17 mouse cellular contexts compared by ENCODE assay signal in the genomic region with DNA sequence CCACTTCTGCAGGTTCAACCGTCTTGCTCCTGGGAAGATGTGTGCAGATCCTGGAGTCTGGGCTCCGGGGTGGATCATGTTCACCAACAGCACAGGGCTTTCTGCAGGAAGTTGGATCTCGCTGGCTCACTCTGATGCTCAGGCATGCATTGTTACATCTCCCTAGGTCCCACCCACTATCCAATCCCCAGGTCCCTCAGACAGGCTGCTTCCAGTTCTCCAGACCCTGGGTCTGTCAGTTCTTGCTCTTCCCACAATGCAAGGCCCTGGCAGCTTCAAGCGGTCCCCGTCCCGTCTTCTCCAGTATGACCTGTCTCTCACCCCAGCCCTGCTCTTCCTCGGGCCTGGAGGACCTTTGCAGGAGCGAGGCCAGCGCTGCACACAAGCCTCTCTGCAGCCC. TPM values are rescaled to one million over a fixed set of nuclear protein-coding genes. Genes with fewer than 3 reads are reported as not detected.
DNase-seq lines count a peak whose midpoint lies in the region; ATAC-seq lines count a peak whose summit lies in the region.
"Had no signal": no experiment of that assay in that cellular context is flagged by ENCODE, and none has a peak within 500 bp of the region (broad histone marks: within the 10 kb centered on the region; RNA-seq: fewer than 3 reads in every experiment).

No protein-coding gene starts in this region.

- no peaks in the 10 kb centered on the region for H3K36me3 ChIP-seq in kidney, embryonic 16.5 days (ENCODE audit: insufficient read depth, low read length)
- H3K36me3 ChIP-seq in forebrain, embryonic 14.5 days (ENCODE audit: control insufficient read depth, insufficient read depth, low read length): no peaks in the 10 kb centered on the region
- H3K36me3 ChIP-seq in hindbrain, embryonic 16.5 days (ENCODE audit: control insufficient read depth, insufficient read depth, low read length): no peaks in the 10 kb centered on the region
- no peaks in the 10 kb centered on the region for H3K36me3 ChIP-seq in neural tube, embryonic 13.5 days
- H3K36me3 ChIP-seq: embryonic facial prominence, embryonic 13.5 days; limb, embryonic 10.5 days; liver, embryonic 15.5 days had no signal

- no peak for DNase-seq in kidney, postnatal 4 days
- DNase-seq in forebrain, embryonic 14.5 days (ENCODE audit: low spot score): no peak
- DNase-seq in urinary bladder, postnatal 4 days (ENCODE audit: low spot score in 2 of 2): no peak
- DNase-seq in thymus, postnatal 0 days (ENCODE audit: low spot score): no peak
- no peak for DNase-seq in c-Kit-positive CD71-positive TER-119-positive erythroid progenitor cells, embryonic 14.5 days (ENCODE audit: low spot score)
- DNase-seq: cerebellum, postnatal 14 days; heart, adult 18-20 months; heart, postnatal 14 days; kidney, adult 18-20 months; lung, postnatal 36 days; thymus, postnatal 25 days had no signal

- H3K27me3 ChIP-seq in kidney, embryonic 16.5 days (ENCODE audit: insufficient read depth, low read length): peaks cover 7% of the 10 kb centered on the region; the same call in 1 of the 2 replicates
- H3K27me3 ChIP-seq in forebrain, embryonic 14.5 days (replicated peaks; ENCODE audit: control insufficient read depth, insufficient read depth, low read length): no peaks in the 10 kb centered on the region
- no peaks in the 10 kb centered on the region for H3K27me3 ChIP-seq in hindbrain, embryonic 16.5 days (replicated peaks; ENCODE audit: control insufficient read depth, insufficient read depth, low read length)
- peaks cover 37% of the 10 kb centered on the region for H3K27me3 ChIP-seq in neural tube, embryonic 13.5 days

- no peak overlapping the region for H3K4me2 ChIP-seq in kidney, embryonic 16.5 days (replicated peaks; ENCODE audit: low read depth, low read length)
- peak overlapping the region; percentile 20; the same call in 1 of the 2 replicates for H3K4me2 ChIP-seq in forebrain, embryonic 14.5 days (ENCODE audit: low read length)
- no peak overlapping the region for H3K4me2 ChIP-seq in hindbrain, embryonic 16.5 days (ENCODE audit: low read length)
- H3K4me2 ChIP-seq in neural tube, embryonic 13.5 days: no peak overlapping the region
- H3K4me2 ChIP-seq: embryonic facial prominence, embryonic 13.5 days; liver, embryonic 15.5 days had no signal

- no peak overlapping the region for H3K9ac ChIP-seq in kidney, embryonic 16.5 days (replicated peaks; ENCODE audit: low read length)
- peak overlapping the region; percentile 40 for H3K9ac ChIP-seq in forebrain, embryonic 14.5 days (ENCODE audit: low read length)
- peak overlapping the region; percentile 2; the same call in 1 of the 2 replicates for H3K9ac ChIP-seq in hindbrain, embryonic 16.5 days (ENCODE audit: low read depth, low read length)
- H3K9ac ChIP-seq in neural tube, embryonic 13.5 days: peak overlapping the region; percentile 47; the same call in 1 of the 2 replicates
- H3K9ac ChIP-seq: embryonic facial prominence, embryonic 13.5 days; liver, embryonic 15.5 days had no signal

- 0 out of 2 replicates have a peak, but pooled peaks have one; percentile 14 for ATAC-seq in kidney, embryonic 16.5 days (ENCODE audit: low FRiP score, low TSS enrichment)
- ATAC-seq in forebrain, embryonic 14.5 days: no peak
- no peak for ATAC-seq in hindbrain, embryonic 16.5 days
- no peak for ATAC-seq in neural tube, embryonic 13.5 days (ENCODE audit: low read depth)

- H3K9me3 ChIP-seq in kidney, embryonic 16.5 days (ENCODE audit: low read length): no peaks in the 10 kb centered on the region
- H3K9me3 ChIP-seq in forebrain, embryonic 14.5 days (replicated peaks; ENCODE audit: control insufficient read depth, low read length): no peaks in the 10 kb centered on the region
- H3K9me3 ChIP-seq in hindbrain, embryonic 16.5 days (ENCODE audit: control insufficient read depth, low read length): no peaks in the 10 kb centered on the region
- no peaks in the 10 kb centered on the region for H3K9me3 ChIP-seq in neural tube, embryonic 13.5 days
- H3K9me3 ChIP-seq: embryonic facial prominence, embryonic 13.5 days; limb, embryonic 10.5 days; liver, embryonic 15.5 days had no signal

- no peak overlapping the region for H3K27ac ChIP-seq in kidney, embryonic 16.5 days (ENCODE audit: low read length)
- peak overlapping the region; percentile 85 for H3K27ac ChIP-seq in forebrain, embryonic 14.5 days (ENCODE audit: low read depth, low read length)
- peak overlapping the region; percentile 70 for H3K27ac ChIP-seq in hindbrain, embryonic 16.5 days (ENCODE audit: low read depth, low read length)
- H3K27ac ChIP-seq in neural tube, embryonic 13.5 days (replicated peaks): peak overlapping the region; percentile 89
- H3K27ac ChIP-seq: embryonic facial prominence, embryonic 13.5 days; limb, embryonic 10.5 days; liver, embryonic 15.5 days had no signal

- peaks cover 4% of the 10 kb centered on the region for H3K4me1 ChIP-seq in kidney, embryonic 16.5 days (ENCODE audit: insufficient read depth, low read length)
- H3K4me1 ChIP-seq in forebrain, embryonic 14.5 days (ENCODE audit: control insufficient read depth, insufficient read depth, low read length): peaks cover 27% of the 10 kb centered on the region
- H3K4me1 ChIP-seq in hindbrain, embryonic 16.5 days (ENCODE audit: control insufficient read depth, insufficient read depth, low read depth, low read length): peaks cover 19% of the 10 kb centered on the region
- H3K4me1 ChIP-seq in neural tube, embryonic 13.5 days (replicated peaks): peaks cover 27% of the 10 kb centered on the region

- WGBS in kidney, embryonic 16.5 days: 19% methylated on average over 9 of the region's 9 CpGs
- WGBS in forebrain, embryonic 14.5 days: 22% methylated on average over 9 of the region's 9 CpGs
- WGBS in hindbrain, embryonic 16.5 days: 17% methylated on average over 9 of the region's 9 CpGs
- WGBS in neural tube, embryonic 13.5 days: 22% methylated on average over 9 of the region's 9 CpGs

- H3K4me3 ChIP-seq in kidney, embryonic 16.5 days (ENCODE audit: low read length): no peak overlapping the region
- H3K4me3 ChIP-seq in forebrain, embryonic 14.5 days (ENCODE audit: low read depth, low read length): no peak overlapping the region
- no peak overlapping the region for H3K4me3 ChIP-seq in hindbrain, embryonic 16.5 days (ENCODE audit: low read length)
- H3K4me3 ChIP-seq in neural tube, embryonic 13.5 days: no peak overlapping the region
- H3K4me3 ChIP-seq: embryonic facial prominence, embryonic 13.5 days; limb, embryonic 10.5 days; liver, embryonic 15.5 days had no signal

RNA-seq across cellular contexts. Expression of gene Arhgap40, which starts 48.2 kb away (rescaled TPM):
- polyA plus RNA-seq in kidney, embryonic 16.5 days (2015; fragmentation: Nextera tagmentation; extraction: Ambion mirVana): 0.25 and 0.49 TPM in 2 replicates
- polyA plus RNA-seq in forebrain, embryonic 14.5 days (2014; fragmentation: Nextera tagmentation; extraction: Ambion mirVana): 0.44 and 0.48 TPM in 2 replicates
- polyA plus RNA-seq in hindbrain, embryonic 16.5 days (2015; fragmentation: Nextera tagmentation; extraction: Ambion mirVana): 0.69 and 1.1 TPM in 2 replicates
- 0.92 and 1.4 TPM in 2 replicates for polyA plus RNA-seq in neural tube, embryonic 13.5 days (2015; fragmentation: Nextera tagmentation; extraction: Ambion mirVana)
- polyA plus RNA-seq in thymus, postnatal 0 days (2015; fragmentation: Nextera tagmentation; extraction: Ambion mirVana): 0.10 TPM in 1 of 2 replicates, not detected in the other
- polyA plus RNA-seq: limb, embryonic 10.5 days had no signal

RNA-seq across cellular contexts. Expression of gene Slc32a1, which starts 49.8 kb away (rescaled TPM):
- 0.12 TPM in 1 of 2 replicates, not detected in the other for polyA plus RNA-seq in kidney, embryonic 16.5 days (2015; fragmentation: Nextera tagmentation; extraction: Ambion mirVana)
- 4.6 and 6.4 TPM in 2 replicates for polyA plus RNA-seq in forebrain, embryonic 14.5 days (2014; fragmentation: Nextera tagmentation; extraction: Ambion mirVana)
- polyA plus RNA-seq in hindbrain, embryonic 16.5 days (2015; fragmentation: Nextera tagmentation; extraction: Ambion mirVana): 10.4 and 15.0 TPM in 2 replicates
- 6.2 and 7.4 TPM in 2 replicates for polyA plus RNA-seq in neural tube, embryonic 13.5 days (2015; fragmentation: Nextera tagmentation; extraction: Ambion mirVana)
- not detected in 2 replicates for polyA plus RNA-seq in thymus, postnatal 0 days (2015; fragmentation: Nextera tagmentation; extraction: Ambion mirVana)
- polyA plus RNA-seq: embryonic facial prominence, embryonic 13.5 days; limb, embryonic 10.5 days; liver, embryonic 15.5 days had no signal

RNA-seq across cellular contexts. Expression of gene Adig, which starts 58.4 kb away (rescaled TPM):
- not detected in 2 replicates for polyA plus RNA-seq in kidney, embryonic 16.5 days (2015; fragmentation: Nextera tagmentation; extraction: Ambion mirVana)
- polyA plus RNA-seq in forebrain, embryonic 14.5 days (2014; fragmentation: Nextera tagmentation; extraction: Ambion mirVana): not detected in 2 replicates
- not detected in 2 replicates for polyA plus RNA-seq in hindbrain, embryonic 16.5 days (2015; fragmentation: Nextera tagmentation; extraction: Ambion mirVana)
- not detected in 2 replicates for polyA plus RNA-seq in neural tube, embryonic 13.5 days (2015; fragmentation: Nextera tagmentation; extraction: Ambion mirVana)
- polyA plus RNA-seq in thymus, postnatal 0 days (2015; fragmentation: Nextera tagmentation; extraction: Ambion mirVana): 0.22 and 1.2 TPM in 2 replicates
- polyA plus RNA-seq: embryonic facial prominence, embryonic 13.5 days; limb, embryonic 10.5 days; liver, embryonic 15.5 days had no signal
